Mouse (Mus musculus) ES-Bruce4 (cell line): Measurements from ENCODE around the gene Caprin1.

ENCODE experiments used
- CTCF ChIP-seq: IDR thresholded peaks from one replicate; pipeline ENCODE4 v1.8.1; 2011; ENCODE audit warnings: low read depth, low read length
- POLR2A ChIP-seq: IDR thresholded peaks from one replicate; pipeline ENCODE4 v1.8.1; 2011; ENCODE audit warnings: low read length; ENCODE audit not compliant: insufficient read depth

GRCm38 (mm10) chr2:103761993-103762392 is 35.5 kb downstream of the Caprin1 start:
- no peak for TF ChIP-seq POLR2A
- no peak for TF ChIP-seq CTCF
